Mouse (Mus musculus) C3H10T1/2 (cell line): ENCODE measurements around the gene Clspn. TPM values are rescaled to one million over a fixed set of nuclear protein-coding genes. Genes with fewer than 3 reads are reported as not detected.

ENCODE experiments used
- polyA plus RNA-seq, 2 experiments: library from polyadenylated mRNA; unstranded; fragments of >200 nt; fragmentation: generic; extraction: Trizol; gene quantifications; one replicate each; pipeline ENCODE4 v1.2.1; 2012; ENCODE audit warnings: missing spikeins in 2 of 2

Gene Clspn
- 1 to 10 TPM; 1.5 to 2.3 TPM for polyA plus RNA-seq

DNA sequence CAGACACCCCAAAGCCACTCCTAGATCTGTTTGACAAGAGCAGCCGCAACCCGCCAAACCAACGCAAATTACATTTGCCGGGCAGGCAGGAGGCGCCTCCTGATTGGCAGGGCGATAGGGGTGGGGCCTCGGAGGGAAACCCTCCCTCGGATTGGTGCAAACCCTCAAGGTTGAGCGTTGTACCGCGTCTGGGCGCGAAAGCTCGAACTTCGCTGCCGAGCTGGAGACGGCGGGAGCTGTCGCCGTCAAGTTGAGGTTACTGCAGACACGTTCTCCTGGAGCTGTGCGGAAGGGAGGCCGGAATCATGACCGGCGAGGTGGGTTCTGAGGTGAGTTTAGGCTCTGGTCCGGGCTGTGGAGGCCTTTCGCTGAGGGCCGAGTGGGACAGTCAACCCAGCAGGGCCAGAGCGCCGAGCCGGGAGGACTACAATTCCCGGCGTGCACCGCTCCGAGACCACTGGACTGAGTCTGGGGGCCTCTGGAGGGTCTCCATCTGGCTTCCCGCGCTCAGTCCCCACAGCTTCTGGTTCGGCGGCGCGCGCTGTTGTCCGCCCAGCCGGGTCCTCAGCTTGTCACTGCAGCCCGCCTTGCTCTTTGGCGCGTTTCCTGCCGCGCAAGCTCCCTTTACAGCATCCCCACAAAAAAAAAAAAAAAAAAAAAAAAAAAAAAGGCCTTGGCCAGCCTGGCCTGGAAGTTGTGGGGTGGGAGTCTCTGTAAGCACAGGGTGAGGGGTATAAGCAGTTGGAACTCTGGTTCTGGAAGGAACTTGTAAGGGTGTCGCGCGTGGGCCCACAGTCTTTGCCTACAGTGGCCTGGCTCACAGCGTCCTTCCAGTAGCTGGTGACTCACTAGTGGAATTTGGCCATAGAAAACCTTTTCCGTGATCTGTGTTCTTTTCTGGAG, at the start of gene Clspn:
Clspn (plus strand) TSS at position 127 of the 903 bp plus-strand sequence.

DNA sequence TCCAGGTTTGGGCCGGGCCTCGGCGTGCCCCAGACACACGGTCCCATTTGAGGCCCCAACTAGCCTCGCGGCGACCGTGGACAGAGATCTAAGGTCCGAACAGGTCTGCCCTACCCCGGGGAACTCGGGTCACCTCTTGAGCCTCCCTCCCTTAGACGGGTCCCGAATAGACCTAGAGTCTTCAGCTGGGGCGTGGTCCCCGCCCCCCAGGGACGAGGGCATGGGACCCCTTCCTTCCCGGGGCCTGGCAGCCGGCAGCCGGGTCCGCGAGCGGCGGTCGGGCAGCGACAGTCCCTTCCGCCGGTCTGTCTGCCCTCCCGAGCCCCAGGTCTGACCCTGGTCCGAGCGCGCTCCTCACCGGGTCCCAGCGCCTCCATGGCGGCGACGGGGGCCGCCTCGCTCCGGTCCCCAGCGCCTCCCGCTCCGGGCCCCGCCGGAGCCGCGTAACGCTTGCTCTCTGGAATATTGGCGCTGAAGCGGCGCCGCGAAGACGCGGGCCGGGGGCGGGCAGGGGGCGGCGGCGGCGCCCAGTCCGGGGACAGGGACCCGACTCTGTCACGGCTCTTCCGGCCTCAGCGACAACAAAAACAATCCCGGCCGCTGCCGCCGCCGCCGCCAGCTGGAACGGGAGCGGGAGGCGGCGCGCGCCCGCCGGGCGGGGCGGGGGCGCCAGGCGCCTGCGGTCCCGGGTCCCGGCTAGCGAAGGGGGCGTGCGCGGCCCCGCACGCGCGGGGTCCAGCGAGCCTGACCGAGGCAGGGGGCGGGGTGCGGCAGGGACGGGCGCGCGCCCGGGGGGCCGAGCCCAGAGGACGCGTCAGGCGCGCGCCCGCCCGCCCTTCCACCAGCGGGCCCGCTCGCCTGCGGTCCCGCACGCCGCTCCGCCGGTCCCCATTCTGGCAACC, 23.7 kb upstream of the Clspn start, which contains the start of gene Ago4:
Ago4 (minus strand) TSS at position 646 of the 902 bp plus-strand sequence.

DNA sequence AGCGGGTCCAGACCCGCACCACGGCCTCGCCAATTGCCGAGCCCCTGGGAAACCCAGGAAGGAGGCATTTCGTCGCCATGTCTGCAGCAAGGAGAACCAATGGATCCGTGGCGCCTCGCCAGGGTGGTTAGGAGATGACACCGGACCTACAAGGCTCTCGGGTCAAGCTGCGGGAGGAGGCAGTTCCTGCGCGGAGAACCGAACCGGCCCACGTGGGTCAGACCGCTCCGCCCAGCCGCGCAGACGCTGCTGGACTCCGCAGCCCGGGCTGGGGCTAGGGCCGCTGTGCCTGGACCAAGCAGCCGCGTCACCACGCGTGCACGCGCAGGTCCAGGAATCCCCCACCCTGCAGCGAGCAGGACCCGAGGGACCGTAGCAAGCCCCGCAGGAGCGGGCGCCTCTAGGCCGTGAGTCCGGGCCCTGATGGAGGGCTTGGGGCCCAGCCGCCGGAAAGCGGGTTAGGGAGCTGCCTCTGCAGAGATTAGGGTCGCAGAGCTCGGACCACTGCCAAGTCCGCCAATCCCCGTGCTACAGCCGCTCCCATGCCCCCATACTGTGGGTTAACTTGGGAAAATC, 53.0 kb downstream of the Clspn start, which contains the start of gene 5730409E04Rik:
5730409E04Rik (plus strand) TSS at position 213 of the 576 bp plus-strand sequence.

Other genes starting within 250 kb of the Clspn start
- 10 to 100 TPM; 42.8 to 50.0 TPM for gene Adprhl2, start 235.2 kb upstream of the Clspn start, polyA plus RNA-seq
- gene Tekt2, start 231.2 kb upstream of the Clspn start, polyA plus RNA-seq: 1 to 10 TPM in 1 of 2 experiments, under 1 TPM in 1; 0.25 to 1.0 TPM
- gene Ago3, start 127.4 kb upstream of the Clspn start, polyA plus RNA-seq: 1 to 10 TPM in 1 of 2 experiments, under 1 TPM in 1; 0.48 to 2.0 TPM
- 10 to 100 TPM in 1 of 2 experiments, 1 to 10 TPM in 1; 1.8 to 16.0 TPM for gene Ago1, start 88.4 kb upstream of the Clspn start, polyA plus RNA-seq
- gene Ago4, start 23.5 kb upstream of the Clspn start, polyA plus RNA-seq: under 1 TPM; 0.01 to 0.27 TPM
- gene 5730409E04Rik, start 52.9 kb downstream of the Clspn start, polyA plus RNA-seq: 1 to 10 TPM; 1.0 to 5.7 TPM
- gene Psmb2, start 120.7 kb downstream of the Clspn start, polyA plus RNA-seq: 100 to 1,000 TPM; 204 to 213 TPM
- gene Tfap2e, start 179.3 kb downstream of the Clspn start, polyA plus RNA-seq: not detected
- gene Ncdn, start 196.5 kb downstream of the Clspn start, polyA plus RNA-seq: 10 to 100 TPM; 16.8 to 33.9 TPM
- 10 to 100 TPM in 1 of 2 experiments, 1 to 10 TPM in 1; 4.2 to 16.4 TPM for gene AU040320, start 196.6 kb downstream of the Clspn start, polyA plus RNA-seq